Mouse (Mus musculus) G1E-ER4 (cell line): Measurements from ENCODE around the gene Ppp1r14d. TPM values are rescaled to one million over a fixed set of nuclear protein-coding genes. Genes with fewer than 3 reads are reported as not detected.

ENCODE experiments used
- GATA1 ChIP-seq: IDR thresholded peaks from one replicate; pipeline ENCODE4 v1.8.0; 2012; ENCODE audit warnings: low read length, inconsistent platforms
- polyA plus RNA-seq: library from polyadenylated mRNA; stranded (reverse); fragments of >175 nt; gene quantifications from 2 replicates; pipeline ENCODE4 v1.2.3, GENCODE M21; 2012

The Ppp1r14d gene
- polyA plus RNA-seq, 1 experiment, result not detected

DNA sequence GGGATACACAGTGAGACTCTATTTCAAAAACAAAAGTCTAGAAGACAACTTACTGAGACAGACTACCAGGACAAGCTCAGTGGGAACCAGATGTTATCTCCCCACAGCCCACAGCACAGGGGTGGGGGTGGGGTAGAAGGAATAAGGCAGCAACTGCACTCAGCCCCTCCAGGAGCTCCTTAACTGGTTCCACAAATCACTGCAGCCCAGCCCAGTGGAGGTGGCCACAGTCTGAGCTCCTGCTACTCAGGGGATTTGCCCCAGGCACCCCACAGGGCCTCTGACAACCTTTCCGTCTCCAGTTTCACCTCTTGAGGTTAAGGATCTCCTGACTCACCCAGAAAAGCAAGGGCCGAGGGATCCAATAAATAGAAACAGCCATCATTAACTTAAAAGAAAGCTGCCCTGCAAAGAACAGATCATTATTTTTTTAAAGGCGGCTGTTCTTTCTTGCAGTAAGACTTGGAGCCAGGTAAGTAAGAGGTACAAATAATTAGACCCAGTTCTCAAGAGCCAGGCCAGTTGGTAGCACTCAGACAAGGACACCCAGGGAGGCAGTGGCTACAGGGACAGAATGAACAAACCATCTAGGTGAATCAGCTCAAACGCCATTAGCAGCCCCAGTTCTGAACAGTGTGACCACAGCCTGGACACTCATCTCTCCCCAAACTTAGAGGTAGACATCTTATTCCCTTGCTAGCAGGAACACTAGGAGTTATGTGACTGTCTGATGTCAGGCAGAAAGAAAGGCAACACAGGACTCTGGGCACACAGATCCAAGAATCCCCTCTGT, 33.2 kb downstream of the Ppp1r14d start:
- TF ChIP-seq GATA1, result no peak

- TF ChIP-seq GATA1, result no peak
Measured at GRCm38 (mm10) chr2:119194140-119194539, 35.6 kb downstream of the Ppp1r14d start.

GRCm38 (mm10) chr2:119190969-119191368, 38.7 kb downstream of the Ppp1r14d start:
- TF ChIP-seq GATA1, result no peak

GRCm38 (mm10) chr2:119189029-119189710, 40.5 kb downstream of the Ppp1r14d start:
- TF ChIP-seq GATA1, result no peak

DNA sequence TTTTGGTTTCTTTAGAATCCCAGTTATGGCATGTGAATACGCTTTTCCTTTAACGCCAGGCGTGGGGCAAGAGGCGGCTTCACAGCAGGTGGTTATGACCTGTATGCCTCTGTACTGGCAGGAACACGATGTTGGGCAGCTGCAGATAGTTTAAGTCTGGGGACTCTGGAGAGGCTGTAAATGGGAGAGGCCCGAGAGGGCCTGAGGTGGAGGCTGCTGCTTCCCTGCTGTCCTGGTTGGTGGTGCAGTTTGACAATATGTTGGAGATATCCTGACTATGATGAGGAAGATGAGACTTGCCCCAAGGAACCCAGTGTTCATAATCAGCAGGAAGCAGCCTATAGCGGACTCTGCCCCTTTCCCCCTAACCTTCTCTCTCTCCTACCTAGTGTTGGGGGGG, 46.8 kb downstream of the Ppp1r14d start:
- TF ChIP-seq GATA1, result no peak

DNA sequence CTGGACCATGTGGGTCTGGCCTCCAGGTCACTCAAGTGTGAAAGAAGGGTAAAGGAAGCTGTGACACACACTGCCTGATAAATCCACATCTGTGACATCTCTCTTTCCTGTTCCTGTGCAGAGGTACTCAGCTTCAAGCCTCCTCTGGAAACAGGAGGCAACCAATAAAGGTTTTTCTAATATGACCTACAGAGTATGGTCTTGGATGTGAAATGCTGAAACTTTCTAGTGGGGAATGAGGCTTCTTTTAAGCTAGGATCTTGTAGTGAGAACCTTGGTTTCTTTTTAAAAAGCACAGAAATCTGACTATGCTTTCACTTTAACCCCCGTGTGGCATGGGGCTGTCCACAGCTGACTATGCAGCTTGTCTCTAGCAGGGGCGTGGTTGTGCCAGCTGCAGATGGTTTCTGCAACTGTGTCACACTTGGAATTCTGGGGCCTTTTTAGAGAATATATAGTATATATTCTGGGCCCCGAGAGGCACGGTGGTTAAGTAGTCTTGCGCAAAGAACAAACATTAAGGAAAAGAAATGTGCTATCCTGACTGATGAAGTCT, 52.2 kb downstream of the Ppp1r14d start:
- no peak for TF ChIP-seq GATA1

DNA sequence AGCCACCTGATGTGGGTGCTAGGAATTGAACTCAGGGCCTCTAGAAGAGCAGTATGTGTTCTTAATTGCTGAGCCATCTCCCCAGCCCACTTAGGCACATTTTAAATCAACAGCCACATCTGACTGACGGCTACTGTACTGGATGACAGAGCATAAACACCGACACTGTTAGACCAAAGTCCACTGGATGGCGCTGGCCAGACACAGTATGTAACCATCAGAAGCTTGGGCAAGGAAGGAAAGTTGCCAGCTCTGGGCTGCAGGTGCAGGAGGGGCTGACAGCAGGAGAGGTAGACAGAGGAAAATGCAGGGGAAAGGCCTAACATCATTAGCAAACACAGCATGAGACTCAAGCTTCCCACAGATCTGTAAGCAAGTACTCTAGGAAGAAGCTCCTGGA, 52.9 kb downstream of the Ppp1r14d start:
- no peak for TF ChIP-seq GATA1

- no peak for TF ChIP-seq GATA1
Measured at GRCm38 (mm10) chr2:119175614-119176013, 54.1 kb downstream of the Ppp1r14d start.

- no peak for TF ChIP-seq GATA1
Measured at GRCm38 (mm10) chr2:119174866-119175265, 54.8 kb downstream of the Ppp1r14d start.

GRCm38 (mm10) chr2:119173991-119174651, 55.6 kb downstream of the Ppp1r14d start, which contains the start of gene Gm14137:
TSS of gene Gm14137 (plus strand) at chr2:119174509.
- TF ChIP-seq GATA1, result no peak

DNA sequence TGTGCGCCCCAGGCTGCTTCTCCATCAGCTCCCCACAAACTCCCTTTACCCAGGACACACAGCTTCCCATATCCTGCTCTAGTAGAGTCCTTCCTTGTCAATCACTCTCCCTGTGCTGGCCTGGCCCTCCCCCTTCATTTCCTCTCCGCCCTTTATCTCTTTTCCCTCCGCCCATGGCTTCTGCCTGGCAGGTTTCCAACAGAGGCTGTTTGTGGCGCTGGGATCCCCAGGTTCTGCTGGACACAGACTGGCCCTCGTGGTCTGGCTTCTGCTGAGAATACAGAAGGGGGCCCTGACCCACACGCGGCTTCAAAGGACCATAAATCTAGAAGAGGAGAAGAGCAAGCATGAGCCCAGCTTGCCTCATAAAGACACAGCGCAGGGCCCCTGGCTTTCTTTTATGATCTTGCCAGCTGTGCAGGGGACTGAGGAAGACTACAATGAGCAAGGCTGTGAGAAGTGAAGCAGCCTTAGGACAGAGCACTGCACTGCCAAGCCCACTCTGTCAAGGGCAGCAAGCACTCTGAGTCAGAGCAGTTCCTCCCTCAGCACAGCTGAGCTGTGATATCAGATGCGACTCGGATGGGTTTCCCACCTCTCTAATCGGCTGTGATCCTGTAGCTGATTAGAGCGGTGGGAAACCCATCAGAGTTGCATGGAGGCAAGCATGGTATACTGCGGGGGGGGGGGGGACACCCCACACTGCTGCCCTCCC, 56.7 kb downstream of the Ppp1r14d start:
- no peak for TF ChIP-seq GATA1

DNA sequence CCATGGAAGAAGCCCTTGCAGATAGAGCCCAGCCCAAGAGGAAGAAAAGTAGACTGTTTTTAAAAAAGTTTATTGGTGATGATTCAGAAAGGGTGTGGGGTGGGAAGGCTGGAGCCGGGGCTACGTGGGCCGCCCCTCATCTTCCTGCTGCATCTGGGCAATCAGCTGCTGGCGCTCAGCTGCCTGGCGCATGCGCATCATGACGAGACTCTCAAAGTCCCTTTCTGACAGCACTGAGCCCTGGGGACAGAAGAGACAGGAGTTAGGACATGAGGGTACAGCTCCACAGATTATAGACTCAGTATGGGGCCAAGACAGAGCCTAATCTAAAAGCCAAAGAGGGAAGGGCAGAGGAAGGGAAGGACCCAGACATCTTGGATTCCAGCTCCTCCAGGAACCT, 57.3 kb downstream of the Ppp1r14d start:
- TF ChIP-seq GATA1, result no peak

GRCm38 (mm10) chr2:119171574-119171973, 58.1 kb downstream of the Ppp1r14d start:
- TF ChIP-seq GATA1, result no peak

DNA sequence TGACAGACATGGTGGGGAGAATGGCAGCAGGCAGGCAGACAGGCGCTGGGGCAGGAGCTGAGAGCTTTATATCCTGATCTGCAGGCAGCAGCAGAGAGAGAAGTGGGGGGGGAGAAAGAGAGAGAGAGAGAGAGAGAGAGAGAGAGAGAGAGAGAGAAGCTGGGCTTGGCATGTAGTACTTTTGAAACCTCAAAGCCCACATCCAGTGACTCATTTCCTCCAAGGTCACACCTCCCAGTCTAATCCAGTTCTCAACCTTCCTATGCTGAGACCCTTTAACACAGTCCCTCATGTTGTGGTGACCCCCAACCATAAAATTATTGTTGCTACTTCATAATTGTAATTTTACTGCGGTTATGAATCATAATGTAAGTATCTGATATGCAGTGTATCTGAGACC, 59.4 kb downstream of the Ppp1r14d start:
- TF ChIP-seq GATA1, result no peak

Other genes with a start within 250 kb of the Ppp1r14d start
- gene Ccdc32, start 200.5 kb downstream of the Ppp1r14d start, polyA plus RNA-seq, result 13.3 and 14.8 TPM in 2 replicates
- gene Rpusd2, start 195.1 kb downstream of the Ppp1r14d start, polyA plus RNA-seq, result 5.8 and 7.1 TPM in 2 replicates
- gene Knl1, start 182.8 kb downstream of the Ppp1r14d start, polyA plus RNA-seq, result 10.4 and 12.1 TPM in 2 replicates
- gene Rad51, start 117.1 kb downstream of the Ppp1r14d start, polyA plus RNA-seq, result 32.6 and 40.6 TPM in 2 replicates
- gene Rmdn3, start 72.9 kb downstream of the Ppp1r14d start, polyA plus RNA-seq, result 62.5 and 66.8 TPM in 2 replicates
- 10.1 and 12.6 TPM in 2 replicates for gene Gchfr, start 62.1 kb downstream of the Ppp1r14d start, polyA plus RNA-seq
- gene Gm14137, start 55.4 kb downstream of the Ppp1r14d start, polyA plus RNA-seq, result not detected in 2 replicates
- gene Zfyve19, start 21.3 kb downstream of the Ppp1r14d start, polyA plus RNA-seq, result 25.3 and 25.8 TPM in 2 replicates
- 37.2 and 46.4 TPM in 2 replicates for gene Dnajc17, start 21.1 kb downstream of the Ppp1r14d start, polyA plus RNA-seq
- gene Spint1, start 7.5 kb upstream of the Ppp1r14d start, polyA plus RNA-seq, result not detected in 2 replicates
- not detected in 2 replicates for gene Rhov, start 41.4 kb upstream of the Ppp1r14d start, polyA plus RNA-seq
- 19.7 and 25.5 TPM in 2 replicates for gene Vps18, start 58.8 kb upstream of the Ppp1r14d start, polyA plus RNA-seq
- 0.05 and 0.09 TPM in 2 replicates for gene Dll4, start 95.9 kb upstream of the Ppp1r14d start, polyA plus RNA-seq
- not detected in 2 replicates for gene Chac1, start 121.3 kb upstream of the Ppp1r14d start, polyA plus RNA-seq
- 6.6 and 8.0 TPM in 2 replicates for gene Ino80, start 247.8 kb upstream of the Ppp1r14d start, polyA plus RNA-seq